Mouse (Mus musculus) monocyte, adult 5-6 weeks (primary cell): ENCODE measurements around the gene Klk9. TPM values are rescaled to one million over a fixed set of nuclear protein-coding genes. Genes with fewer than 3 reads are reported as not detected.

Experiments
- total RNA-seq: library from RNA; stranded (forward); fragments of 200-1000, 200-491, 200-594 nt; gene quantifications from 3 replicates; pipeline ENCODE4 v1.2.3, GENCODE M21; 2017

Gene Klk9
- total RNA-seq, 1 experiment from 2014 or later: not detected

Other genes starting within 250 kb of the Klk9 start
- gene Cd33, start 247.5 kb upstream of the Klk9 start, total RNA-seq: 2.6 to 12.3 TPM (median 6.2 TPM) in 3 replicates
- 2.2 to 8.1 TPM (median 3.0 TPM) in 3 replicates for gene Zfp658, start 229.6 kb upstream of the Klk9 start, total RNA-seq
- 4.9 to 7.5 TPM (median 6.8 TPM) in 3 replicates for gene Zfp719, start 212.3 kb upstream of the Klk9 start, total RNA-seq
- 0.43 TPM in 1 of 3 replicates, not detected in the others for gene Zfp819, start 184.7 kb upstream of the Klk9 start, total RNA-seq
- gene Ceacam18, start 157.2 kb upstream of the Klk9 start, total RNA-seq: not detected in 3 replicates
- 5.3 to 8.1 TPM (median 5.7 TPM) in 3 replicates for gene Siglece, start 131.7 kb upstream of the Klk9 start, total RNA-seq
- 3.4 to 6.1 TPM (median 5.4 TPM) in 3 replicates for gene Ctu1, start 119.9 kb upstream of the Klk9 start, total RNA-seq
- not detected in 3 replicates for gene Klk14, start 101.5 kb upstream of the Klk9 start, total RNA-seq
- not detected in 3 replicates for gene Klk13, start 79.3 kb upstream of the Klk9 start, total RNA-seq
- gene Klk12, start 23.0 kb upstream of the Klk9 start, total RNA-seq: not detected in 3 replicates
- gene Klk11, start 17.3 kb upstream of the Klk9 start, total RNA-seq: not detected in 3 replicates
- gene Klk10, start 10.9 kb upstream of the Klk9 start, total RNA-seq: not detected in 3 replicates
- gene Klk8, start 5.7 kb downstream of the Klk9 start, total RNA-seq: 4.4 to 5.0 TPM in 2 of 3 replicates, not detected in the other
- gene Klk7, start 19.4 kb downstream of the Klk9 start, total RNA-seq: not detected in 3 replicates
- not detected in 3 replicates for gene Klk6, start 32.6 kb downstream of the Klk9 start, total RNA-seq
- gene Klk5, start 50.1 kb downstream of the Klk9 start, total RNA-seq: not detected in 3 replicates
- not detected in 3 replicates for gene Klk4, start 89.3 kb downstream of the Klk9 start, total RNA-seq
- gene Klk15, start 141.8 kb downstream of the Klk9 start, total RNA-seq: not detected in 3 replicates
- not detected in 3 replicates for gene Klk1b8, start 158.8 kb downstream of the Klk9 start, total RNA-seq
- gene Klk1b1, start 174.9 kb downstream of the Klk9 start, total RNA-seq: not detected in 3 replicates
- gene Klk1b9, start 184.2 kb downstream of the Klk9 start, total RNA-seq: not detected in 3 replicates
- gene Klk1b11, start 204.0 kb downstream of the Klk9 start, total RNA-seq: not detected in 3 replicates
- gene Klk1b26, start 220.3 kb downstream of the Klk9 start, total RNA-seq: not detected in 3 replicates